Mouse (Mus musculus) heart, embryonic 10.5 days (tissue): ENCODE results near the gene Midn. TPM values are rescaled to one million over a fixed set of nuclear protein-coding genes. Genes with fewer than 3 reads are reported as not detected.
A peak's percentile ranks its signal among the peaks of the same experiment; 100 is the strongest.

Source experiments
- DNase-seq: peaks from one replicate; pipeline ENCODE4 v3.0.0-alpha.2; 2017; ENCODE audit warnings: low spot score
- H3K27ac ChIP-seq: fragments of 300-500 bp; sonication (generic); 2 replicates; pipeline ENCODE4 v1.5.1; 2016; ENCODE audit warnings: mild to moderate bottlenecking
- H3K27me3 ChIP-seq: fragments of 300-500 bp; sonication (generic); 2 replicates; pipeline ENCODE4 v1.6.1; 2016; ENCODE audit warnings: mild to moderate bottlenecking; ENCODE audit not compliant: poor library complexity, insufficient read depth, severe bottlenecking
- H3K36me3 ChIP-seq: fragments of 300-500 bp; sonication (generic); 2 replicates; pipeline ENCODE4 v1.6.1; 2016; ENCODE audit warnings: mild to moderate bottlenecking, moderate library complexity
- H3K4me1 ChIP-seq: fragments of 300-500 bp; sonication (generic); 2 replicates; pipeline ENCODE4 v1.6.1; 2016; ENCODE audit warnings: mild to moderate bottlenecking
- H3K4me3 ChIP-seq: fragments of 300-500 bp; sonication (generic); 2 replicates; pipeline ENCODE4 v1.5.1; 2016; ENCODE audit warnings: mild to moderate bottlenecking, moderate library complexity
- H3K9me3 ChIP-seq: fragments of 300-500 bp; sonication (generic); 2 replicates; pipeline ENCODE4 v1.6.1; 2016; ENCODE audit warnings: mild to moderate bottlenecking, moderate library complexity
- WGBS: fragments of 180-500 bp; shearing (Covaris S2); methylation state at CpG from one replicate; pipeline ENCODE4 v1.1.7; 2016; 5-methylcytosine and 5-hydroxymethylcytosine counted together
- polyA plus RNA-seq: library from polyadenylated mRNA; unstranded; fragments of >200 nt; fragmentation: Nextera tagmentation; extraction: Ambion mirVana; gene quantifications from 2 replicates; pipeline ENCODE4 v1.2.1, GENCODE M21; 2016

Gene Midn
- polyA plus RNA-seq, result 16.1 and 24.4 TPM in 2 replicates

DNA sequence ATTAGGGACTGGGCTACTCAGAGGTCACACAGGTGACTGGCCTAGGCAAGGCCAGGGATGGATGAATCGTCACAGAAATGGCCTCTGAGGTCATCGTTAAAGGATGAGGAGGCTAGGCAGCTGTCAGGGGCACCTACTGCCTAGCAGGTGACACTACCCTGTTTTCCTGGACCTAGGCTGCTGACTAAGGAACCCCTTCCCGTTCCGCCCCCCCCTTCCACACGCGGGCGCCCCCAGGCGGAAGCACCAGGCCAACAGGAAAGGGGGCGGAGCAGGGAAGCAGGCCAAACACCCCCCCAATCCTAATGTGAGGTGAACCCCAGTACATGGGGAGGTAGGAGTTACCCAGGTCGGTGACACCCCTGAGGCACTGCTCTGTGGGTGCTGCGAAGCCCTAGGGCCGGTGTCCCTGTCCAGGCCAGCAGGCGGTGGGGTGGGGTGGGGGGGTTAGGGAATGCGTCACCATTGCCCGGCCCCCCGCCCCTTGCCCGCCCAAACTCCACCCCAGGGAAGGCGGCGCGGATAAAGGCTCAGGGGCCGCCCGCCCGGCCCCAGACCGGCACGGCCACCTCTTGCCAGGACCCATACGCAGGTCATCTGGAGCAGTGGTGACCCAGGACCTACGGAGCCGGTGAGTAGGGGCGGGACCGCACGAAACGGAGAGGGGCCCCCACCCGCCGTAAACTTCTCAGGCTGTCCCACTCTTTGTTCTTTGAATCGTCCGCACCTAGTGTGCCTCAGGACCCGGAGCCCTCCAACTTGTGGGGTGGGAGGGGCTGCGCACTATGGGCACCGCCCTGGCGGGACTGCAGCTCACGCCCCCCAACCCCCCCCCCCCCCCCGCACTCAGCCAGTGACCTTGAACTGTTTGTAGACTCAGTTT is at the start of gene Midn:
Gene Midn (plus strand): TSS at position 554 of the 883 bp plus-strand sequence.
- H3K4me1 ChIP-seq, result peaks cover 64% of the 10 kb centered on the region
- no peaks in the 10 kb centered on the region for H3K9me3 ChIP-seq

GRCm38 (mm10) chr10:80098630-80099029 is 49.4 kb upstream of the Midn start:
- 80% methylated on average over 5 of the region's 5 CpGs for WGBS

More for the DNA sequence above, at the start of gene Midn:
- Histone ChIP-seq H3K4me3 (peak within 1 kb of the TSS; percentile 98), H3K27ac (peak within 1 kb of the TSS; percentile 99), H3K36me3 (peaks cover 73% of the 10 kb centered on the region), H3K27me3 (no peaks in the 10 kb centered on the region)
- WGBS, result under 1% methylated on average over 35 of the region's 42 CpGs
- peak; percentile 96 for DNase-seq

DNA sequence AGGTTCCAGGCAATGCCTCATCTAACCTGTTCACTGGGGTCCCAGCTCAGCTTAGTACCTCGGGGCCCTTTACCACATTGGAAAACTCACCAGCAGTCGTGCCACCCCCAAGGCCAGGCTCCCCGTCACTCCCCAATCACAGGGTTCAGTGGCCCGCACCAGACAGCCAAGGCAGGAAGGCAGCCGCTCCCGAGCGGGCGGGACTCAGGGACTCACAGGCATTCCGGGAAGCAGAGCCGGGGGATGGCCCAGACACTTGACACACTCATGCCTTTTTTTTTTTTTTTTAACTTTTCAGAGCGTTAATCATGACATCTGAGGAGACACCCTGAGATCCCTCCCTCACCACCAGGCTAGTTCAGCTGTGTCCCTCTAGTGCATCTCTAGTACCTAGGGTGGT is 47.1 kb upstream of the Midn start:
- Histone ChIP-seq H3K4me3 (peak overlapping the region; percentile 97), H3K27me3 (no peaks in the 10 kb centered on the region), H3K27ac (peak overlapping the region; percentile 94), H3K9me3 (no peaks in the 10 kb centered on the region), H3K4me1 (peaks cover 75% of the 10 kb centered on the region), H3K36me3 (0 out of 2 replicates have a peak, but pooled peaks cover 4% of the 10 kb centered on the region)
- no peak for DNase-seq
- WGBS, result 40% methylated on average over 11 of the region's 11 CpGs

More at GRCm38 (mm10) chr10:80098630-80099029, 49.4 kb upstream of the Midn start:
- Histone ChIP-seq H3K4me1 (peaks cover 92% of the 10 kb centered on the region), H3K27ac (0 out of 2 replicates have a peak overlapping the region, but pooled peaks have one; percentile 18), H3K9me3 (no peaks in the 10 kb centered on the region), H3K27me3 (no peaks in the 10 kb centered on the region), H3K36me3 (0 out of 2 replicates have a peak, but pooled peaks cover 4% of the 10 kb centered on the region), H3K4me3 (no peak overlapping the region)
- no peak for DNase-seq

DNA sequence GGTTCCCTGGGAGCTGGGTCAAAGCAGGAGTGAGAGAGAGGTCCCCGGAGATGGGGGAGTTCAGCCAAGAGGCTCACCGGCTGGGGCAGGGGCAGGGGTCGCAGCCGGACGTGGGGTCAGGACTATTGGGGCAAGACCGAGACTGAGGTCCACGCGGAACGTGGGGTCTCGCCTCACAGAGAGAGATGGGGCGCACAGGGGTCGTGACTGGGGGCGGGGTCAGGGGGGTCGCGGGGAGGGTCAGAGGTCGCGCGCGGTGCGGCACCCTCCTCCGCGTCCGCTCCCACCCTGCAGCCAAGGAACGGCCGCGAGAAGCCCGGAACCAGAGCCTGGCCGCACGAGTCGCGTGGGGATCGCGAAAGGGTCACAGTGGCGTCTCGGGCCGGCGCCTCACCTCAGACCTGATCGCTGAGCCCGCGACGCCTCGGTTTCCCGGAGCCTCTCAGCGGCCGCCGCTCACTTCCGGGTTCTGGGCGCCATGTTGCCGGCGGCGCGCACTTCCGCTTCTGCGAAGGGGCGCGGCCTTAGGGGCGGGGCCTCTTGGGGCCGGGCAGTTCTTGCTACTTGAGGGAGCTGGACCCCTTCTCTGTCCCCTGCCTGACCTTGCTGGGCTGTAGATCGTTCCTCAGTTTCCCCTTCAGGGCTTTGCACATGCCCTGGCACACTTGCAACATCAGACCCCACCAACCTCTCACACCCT is 45.7 kb upstream of the Midn start:
- Histone ChIP-seq H3K4me1 (peaks cover 61% of the 10 kb centered on the region), H3K9me3 (no peaks in the 10 kb centered on the region), H3K27me3 (no peaks in the 10 kb centered on the region), H3K27ac (peak overlapping the region; percentile 94), H3K4me3 (peak overlapping the region; percentile 97), H3K36me3 (0 out of 2 replicates have a peak, but pooled peaks cover 4% of the 10 kb centered on the region)
- DNase-seq, result peak; percentile 92
- under 1% methylated on average over 58 of the region's 59 CpGs for WGBS

DNA sequence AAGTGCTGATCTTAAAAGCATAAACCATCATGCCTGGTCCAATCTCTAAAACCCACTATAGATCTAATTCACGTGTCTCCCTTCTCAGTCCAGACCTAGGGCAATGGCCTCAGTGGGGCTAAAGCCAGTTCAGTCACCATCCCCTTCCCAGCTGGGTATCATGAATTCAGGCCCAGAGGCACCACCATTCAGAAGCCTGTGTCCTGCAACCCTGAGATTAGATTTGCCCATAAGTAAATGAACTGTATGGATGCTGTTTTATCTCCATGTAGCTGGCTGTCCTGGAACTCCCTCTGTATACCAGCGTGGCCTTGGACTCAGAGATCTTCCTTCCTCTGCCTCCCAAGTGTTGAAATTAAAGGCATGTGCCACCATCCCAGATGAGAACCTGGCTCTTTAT is 45.0 kb upstream of the Midn start:
- H3K4me3 ChIP-seq, result peak overlapping the region; percentile 97

DNA sequence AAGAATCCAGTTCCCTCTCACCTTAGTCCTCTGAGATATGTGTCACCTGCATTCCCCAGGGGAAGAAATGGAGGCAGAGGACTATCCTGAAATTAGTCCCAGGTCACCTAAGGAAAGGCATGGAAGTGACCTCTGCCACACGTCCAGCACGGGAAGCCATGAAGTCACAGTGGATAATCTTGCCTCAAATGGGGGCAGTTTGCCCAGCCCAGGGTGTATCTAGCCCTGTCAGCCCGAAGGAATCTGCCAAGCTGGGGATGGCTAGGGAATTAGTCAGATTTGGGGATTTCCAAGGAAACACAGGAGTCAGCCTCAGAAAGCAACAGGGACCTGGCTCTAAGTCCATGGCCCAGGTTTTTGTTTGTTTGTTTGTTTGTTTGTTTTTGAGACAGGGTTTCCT is 43.9 kb upstream of the Midn start:
- no peak for DNase-seq
- Histone ChIP-seq H3K4me3 (no peak overlapping the region), H3K36me3 (0 out of 2 replicates have a peak, but pooled peaks cover 4% of the 10 kb centered on the region), H3K9me3 (no peaks in the 10 kb centered on the region), H3K27ac (no peak overlapping the region), H3K4me1 (peaks cover 43% of the 10 kb centered on the region), H3K27me3 (no peaks in the 10 kb centered on the region)
- 76% methylated on average over 3 of the region's 3 CpGs for WGBS

More for the DNA sequence above, 45.0 kb upstream of the Midn start:
- H3K4me1 ChIP-seq, result peaks cover 55% of the 10 kb centered on the region
- 75% methylated on average over 2 of the region's 2 CpGs for WGBS
- H3K9me3 ChIP-seq, result no peaks in the 10 kb centered on the region
- peak overlapping the region; percentile 94 for H3K27ac ChIP-seq
- DNase-seq, result no peak
- H3K36me3 ChIP-seq, result 0 out of 2 replicates have a peak, but pooled peaks cover 4% of the 10 kb centered on the region
- no peaks in the 10 kb centered on the region for H3K27me3 ChIP-seq

GRCm38 (mm10) chr10:80105460-80105859 is 42.6 kb upstream of the Midn start, which contains the start of gene Sbno2:
TSS of gene Sbno2 (minus strand) at chr10:80105571.
- 63% methylated on average over 5 of the region's 5 CpGs for WGBS
- H3K27ac ChIP-seq, result 0 out of 2 replicates have a peak within 1 kb of the TSS, but pooled peaks have one; percentile 25
- no peaks in the 10 kb centered on the region for H3K27me3 ChIP-seq
- no peaks in the 10 kb centered on the region for H3K9me3 ChIP-seq
- H3K4me1 ChIP-seq, result peaks cover 30% of the 10 kb centered on the region
- H3K36me3 ChIP-seq, result no peaks in the 10 kb centered on the region
- no peak for DNase-seq
- no peak within 1 kb of the TSS for H3K4me3 ChIP-seq

DNA sequence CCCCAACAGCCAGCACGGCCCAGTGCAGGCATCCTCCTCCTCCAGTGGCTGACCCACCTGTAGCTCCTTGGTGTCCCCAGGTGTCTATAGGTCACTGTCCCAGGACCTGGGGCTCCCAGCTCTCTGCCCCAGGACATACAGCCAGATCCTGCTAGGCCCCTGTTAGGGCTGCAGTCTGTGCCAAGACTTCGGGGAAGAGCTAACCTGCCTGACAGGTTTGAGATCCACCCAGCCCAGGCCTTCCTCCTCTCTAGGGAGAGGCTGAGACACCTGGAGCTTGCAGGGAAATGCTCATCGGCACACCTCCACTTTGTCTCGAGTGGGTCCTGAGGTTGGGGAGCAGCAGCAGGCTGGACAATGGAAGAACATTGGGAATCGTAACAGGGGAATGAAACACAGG is 42.1 kb upstream of the Midn start:
- 0 out of 2 replicates have a peak overlapping the region, but pooled peaks have one; percentile 25 for H3K27ac ChIP-seq
- no peaks in the 10 kb centered on the region for H3K9me3 ChIP-seq
- no peaks in the 10 kb centered on the region for H3K27me3 ChIP-seq
- no peaks in the 10 kb centered on the region for H3K36me3 ChIP-seq
- DNase-seq, result no peak
- H3K4me3 ChIP-seq, result no peak overlapping the region
- H3K4me1 ChIP-seq, result peaks cover 26% of the 10 kb centered on the region
- 57% methylated on average over 5 of the region's 5 CpGs for WGBS

DNA sequence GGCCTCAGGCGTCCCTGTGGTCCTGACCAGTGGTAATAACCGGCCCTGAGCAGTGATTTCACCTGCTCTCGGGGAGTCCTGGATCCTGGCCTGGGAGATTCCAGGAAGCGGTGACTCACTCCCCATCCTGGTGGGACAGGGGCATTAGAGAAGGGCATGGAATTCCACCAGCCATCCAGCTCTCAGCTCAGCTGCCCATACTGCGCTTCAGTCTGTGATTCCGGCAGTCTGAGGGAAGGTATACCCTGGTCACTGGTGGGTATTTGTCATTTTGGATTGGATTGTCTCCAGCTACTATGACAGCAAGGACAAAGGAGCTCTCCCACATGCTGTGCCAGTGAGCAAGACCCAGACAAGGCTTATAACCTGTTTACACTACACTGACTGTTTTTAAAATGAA is 40.4 kb upstream of the Midn start:
- Histone ChIP-seq H3K36me3 (no peaks in the 10 kb centered on the region), H3K4me3 (no peak overlapping the region), H3K27ac (no peak overlapping the region), H3K9me3 (no peaks in the 10 kb centered on the region), H3K4me1 (peaks cover 11% of the 10 kb centered on the region), H3K27me3 (no peaks in the 10 kb centered on the region)
- WGBS, result 54% methylated on average over 6 of the region's 6 CpGs
- DNase-seq, result no peak

DNA sequence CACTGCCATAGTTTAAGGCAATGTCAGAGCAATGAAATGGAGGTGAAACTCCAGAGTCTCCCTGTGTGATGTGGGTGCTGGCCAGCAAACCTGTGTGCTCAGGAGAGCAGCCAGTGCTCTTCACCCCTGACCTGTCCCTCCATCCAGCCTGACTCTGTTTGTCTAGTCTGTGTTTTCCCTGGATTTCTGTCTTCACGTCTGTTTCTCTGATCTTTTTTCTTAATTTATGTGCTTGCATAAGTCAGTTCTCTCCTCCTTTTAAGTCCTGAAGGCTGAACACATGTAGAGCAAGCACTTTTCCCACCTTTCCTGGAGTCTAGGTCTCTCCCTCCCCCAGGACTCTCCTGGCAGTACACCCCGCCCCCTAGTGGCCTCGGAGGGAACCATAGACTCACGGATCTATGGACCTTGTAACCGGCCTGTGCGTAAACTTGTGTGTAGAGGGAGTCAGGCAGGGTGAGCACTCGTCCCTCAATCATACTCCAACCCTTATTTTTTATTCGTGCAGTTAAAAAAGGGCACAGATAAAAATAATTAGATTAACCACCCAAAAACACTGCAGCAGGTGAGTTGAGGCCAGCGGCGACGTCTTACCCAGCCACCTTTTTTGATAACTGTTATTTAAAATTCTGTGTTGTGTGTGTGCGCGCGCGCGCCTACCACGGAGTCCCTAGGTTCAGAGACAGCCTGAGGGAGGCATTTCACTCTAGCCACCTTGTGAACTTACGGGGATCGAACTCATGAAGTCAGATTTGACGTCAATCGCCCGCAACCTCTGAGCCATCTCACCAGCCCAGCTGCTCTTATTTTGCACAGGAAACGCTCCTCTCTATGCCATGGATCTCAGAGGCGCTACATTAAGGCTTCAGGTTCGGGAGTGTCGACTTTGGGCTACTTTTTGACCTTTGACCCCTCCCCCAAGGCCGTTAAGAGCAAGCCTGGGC is 33.5 kb upstream of the Midn start:
- H3K36me3 ChIP-seq, result peaks cover 20% of the 10 kb centered on the region
- peaks cover 35% of the 10 kb centered on the region for H3K4me1 ChIP-seq
- peak overlapping the region; percentile 96 for H3K27ac ChIP-seq
- H3K27me3 ChIP-seq, result no peaks in the 10 kb centered on the region
- H3K9me3 ChIP-seq, result no peaks in the 10 kb centered on the region
- 2% methylated on average over 27 of the region's 27 CpGs for WGBS
- DNase-seq, result peak; percentile 95
- peak overlapping the region; percentile 93 for H3K4me3 ChIP-seq

DNA sequence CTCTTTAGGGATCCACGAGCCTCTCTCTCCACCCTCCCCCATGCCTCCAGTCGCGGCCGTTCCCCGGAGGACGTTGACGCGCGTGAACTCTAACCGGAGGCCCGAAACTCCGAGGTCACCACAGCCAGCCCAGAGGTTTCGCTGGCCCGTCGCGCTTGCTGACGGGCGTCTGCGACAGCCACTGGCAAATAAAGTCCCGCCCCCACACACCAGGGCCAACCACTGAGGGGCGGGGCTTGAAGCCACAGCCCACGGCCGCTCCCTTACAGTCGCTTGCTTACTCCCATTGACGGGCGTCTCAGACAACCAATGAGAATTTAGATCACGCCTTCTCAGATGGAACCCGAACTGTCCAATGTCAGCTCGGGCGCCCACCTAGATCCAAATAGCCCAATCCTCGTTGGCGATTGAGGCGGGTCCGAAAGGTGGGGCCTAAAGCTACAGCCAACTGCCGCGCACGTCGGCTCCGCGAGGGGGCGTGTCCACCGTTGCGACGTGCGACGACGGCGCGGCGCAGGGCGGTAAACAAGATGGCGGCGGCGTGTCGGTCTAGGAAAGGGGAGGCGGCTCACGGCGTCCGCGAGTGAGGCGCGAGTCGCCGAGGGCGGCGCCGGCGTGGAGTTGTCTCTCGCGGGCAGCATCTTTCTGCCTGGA is 32.7 kb upstream of the Midn start, which contains the start of gene Stk11:
Gene Stk11 (plus strand): TSS at position 514 of the 654 bp plus-strand sequence.
- WGBS, result under 1% methylated on average over 70 of the region's 70 CpGs
- Histone ChIP-seq H3K4me3 (peak within 1 kb of the TSS; percentile 93), H3K36me3 (peaks cover 28% of the 10 kb centered on the region), H3K9me3 (no peaks in the 10 kb centered on the region), H3K27me3 (no peaks in the 10 kb centered on the region), H3K27ac (peak within 1 kb of the TSS; percentile 96), H3K4me1 (peaks cover 44% of the 10 kb centered on the region)
- peak; percentile 100 for DNase-seq
